Mouse (Mus musculus) hindbrain, embryonic 11.5 days (tissue): ENCODE measurements at regions not wholly inside any gene's neighbourhood (a gene's known extent, or its start where the extent isn't known, plus 50 kb on each side); places are given as distances from the start of the nearest gene placed in this dataset.

ENCODE experiments used
- ATAC-seq: fragments of 200-750 bp; cut with Nextera tagmentation; 2 replicates; pipeline ENCODE4 v1.8.0; 2017; ENCODE audit warnings: mild to moderate bottlenecking, moderate TSS enrichment, moderate library complexity; ENCODE audit not compliant: low FRiP score
- DNase-seq: peaks from one replicate; pipeline ENCODE4 v3.0.0-alpha.2; 2015; ENCODE audit warnings: low spot score
- H3K27ac ChIP-seq: fragments of 300-500 bp; sonication (generic); 2 replicates; pipeline ENCODE4 v1.5.1; 2014; ENCODE audit warnings: mild to moderate bottlenecking, low read depth, low read length
- H3K27me3 ChIP-seq: fragments of 300-500 bp; sonication (generic); 2 replicates; pipeline ENCODE4 v1.6.1; 2014; ENCODE audit warnings: mild to moderate bottlenecking, low read length, moderate library complexity, mixed read lengths; ENCODE audit not compliant: control insufficient read depth, insufficient read depth
- H3K36me3 ChIP-seq: fragments of 300-500 bp; sonication (generic); 2 replicates; pipeline ENCODE4 v1.6.1; 2014; ENCODE audit warnings: mild to moderate bottlenecking, low read length, moderate library complexity, mixed read lengths; ENCODE audit not compliant: control insufficient read depth, insufficient read depth
- H3K4me1 ChIP-seq: fragments of 300-500 bp; sonication (generic); replicated peaks from 2 replicates; pipeline ENCODE4 v1.6.1; 2014; ENCODE audit warnings: low read length, mixed read lengths; ENCODE audit not compliant: control insufficient read depth, insufficient read depth
- H3K4me2 ChIP-seq: fragments of 300-500 bp; sonication (generic); replicated peaks from 2 replicates; pipeline ENCODE4 v1.6.1; 2014; ENCODE audit warnings: mild to moderate bottlenecking, low read depth, low read length
- H3K4me3 ChIP-seq: fragments of 300-500 bp; sonication (generic); 2 replicates; pipeline ENCODE4 v1.5.1; 2014; ENCODE audit warnings: low read depth, low read length
- H3K9ac ChIP-seq: fragments of 300-500 bp; sonication (generic); 2 replicates; pipeline ENCODE4 v1.6.1; 2014; ENCODE audit warnings: low read depth, low read length
- H3K9me3 ChIP-seq: fragments of 300-500 bp; sonication (generic); 2 replicates; pipeline ENCODE4 v1.6.1; 2016; ENCODE audit warnings: low read length; ENCODE audit not compliant: control insufficient read depth
- WGBS: fragments of 180-500 bp; shearing (Covaris S2); extraction: QIAGEN DNeasy Blood & Tissue Kit; methylation state at CpG from one replicate; pipeline ENCODE4 v1.1.7; 2014; 5-methylcytosine and 5-hydroxymethylcytosine counted together

- Histone ChIP-seq H3K27me3 (no peaks in the 10 kb centered on the region), H3K4me2 (no peak overlapping the region), H3K9ac (no peak overlapping the region), H3K4me1 (no peaks in the 10 kb centered on the region), H3K36me3 (no peaks in the 10 kb centered on the region), H3K4me3 (no peak overlapping the region), H3K9me3 (no peaks in the 10 kb centered on the region), H3K27ac (no peak overlapping the region)
- WGBS, result 89% methylated on average over 1 of the region's 1 CpGs
- no peak for ATAC-seq
- no peak for DNase-seq
Measured at GRCm38 (mm10) chr1:185639486-185639885, 184.8 kb downstream of the Slc30a10 start.

DNA sequence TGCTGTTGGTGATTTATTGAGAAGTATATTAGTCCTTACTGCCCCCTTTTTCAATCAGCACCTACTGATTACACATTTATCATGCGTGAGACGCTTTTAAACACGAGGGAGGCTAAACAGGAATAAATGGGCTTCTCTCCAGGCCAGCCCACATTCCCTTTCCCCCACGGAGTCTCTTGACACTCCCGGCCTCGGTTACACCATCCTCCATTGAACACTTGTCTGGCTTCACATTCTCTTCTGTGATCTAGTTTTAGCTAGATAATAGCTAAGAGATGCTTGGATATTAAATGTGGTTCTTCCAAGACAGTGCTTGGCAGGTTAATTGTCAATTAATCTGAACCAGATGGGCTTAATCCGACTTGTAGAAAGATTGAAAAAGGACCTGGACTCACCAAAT is 189.4 kb downstream of the Slc30a10 start:
- Histone ChIP-seq H3K9ac (no peak overlapping the region), H3K9me3 (no peaks in the 10 kb centered on the region), H3K36me3 (no peaks in the 10 kb centered on the region), H3K27ac (no peak overlapping the region), H3K27me3 (no peaks in the 10 kb centered on the region), H3K4me3 (no peak overlapping the region), H3K4me1 (no peaks in the 10 kb centered on the region), H3K4me2 (no peak overlapping the region)
- WGBS, result 77% methylated on average over 7 of the region's 7 CpGs
- DNase-seq (no peak), ATAC-seq (no peak)

DNA sequence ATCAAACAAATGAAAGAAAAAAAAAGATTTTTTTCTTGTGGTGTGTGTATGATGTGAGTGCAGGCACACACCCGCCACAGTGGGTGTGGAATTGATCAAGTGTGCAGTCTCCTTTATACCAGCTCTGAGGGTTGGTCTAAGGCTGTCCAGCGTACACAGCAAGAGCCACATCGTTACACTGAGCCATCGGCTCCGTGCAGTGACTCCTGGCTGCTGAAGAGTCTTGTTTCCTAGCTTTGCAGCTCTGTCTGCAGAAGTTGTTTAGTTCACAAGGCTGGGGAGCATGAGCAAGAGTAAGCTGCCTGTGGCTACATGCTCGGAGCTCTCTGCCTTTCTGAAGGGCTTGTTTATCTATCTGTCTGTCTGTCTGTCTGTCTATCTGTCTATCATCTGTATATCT is 193.5 kb downstream of the Slc30a10 start:
- no peak overlapping the region for H3K4me3 ChIP-seq
- no peak for DNase-seq
- H3K27me3 ChIP-seq, result no peaks in the 10 kb centered on the region
- ATAC-seq, result no peak
- H3K4me1 ChIP-seq, result no peaks in the 10 kb centered on the region
- no peak overlapping the region for H3K9ac ChIP-seq
- WGBS, result 91% methylated on average over 6 of the region's 6 CpGs
- H3K36me3 ChIP-seq, result no peaks in the 10 kb centered on the region
- H3K4me2 ChIP-seq, result no peak overlapping the region
- H3K27ac ChIP-seq, result no peak overlapping the region
- H3K9me3 ChIP-seq, result no peaks in the 10 kb centered on the region

- no peak overlapping the region for H3K27ac ChIP-seq
- DNase-seq (no peak), ATAC-seq (no peak)
- WGBS, result 94% methylated on average over 4 of the region's 4 CpGs
- no peaks in the 10 kb centered on the region for H3K9me3 ChIP-seq
- H3K4me1 ChIP-seq, result no peaks in the 10 kb centered on the region
- H3K36me3 ChIP-seq, result no peaks in the 10 kb centered on the region
- no peak overlapping the region for H3K4me3 ChIP-seq
- H3K4me2 ChIP-seq, result no peak overlapping the region
- H3K27me3 ChIP-seq, result no peaks in the 10 kb centered on the region
- H3K9ac ChIP-seq, result no peak overlapping the region
Measured at GRCm38 (mm10) chr1:185648926-185649325, 194.3 kb downstream of the Slc30a10 start.

DNA sequence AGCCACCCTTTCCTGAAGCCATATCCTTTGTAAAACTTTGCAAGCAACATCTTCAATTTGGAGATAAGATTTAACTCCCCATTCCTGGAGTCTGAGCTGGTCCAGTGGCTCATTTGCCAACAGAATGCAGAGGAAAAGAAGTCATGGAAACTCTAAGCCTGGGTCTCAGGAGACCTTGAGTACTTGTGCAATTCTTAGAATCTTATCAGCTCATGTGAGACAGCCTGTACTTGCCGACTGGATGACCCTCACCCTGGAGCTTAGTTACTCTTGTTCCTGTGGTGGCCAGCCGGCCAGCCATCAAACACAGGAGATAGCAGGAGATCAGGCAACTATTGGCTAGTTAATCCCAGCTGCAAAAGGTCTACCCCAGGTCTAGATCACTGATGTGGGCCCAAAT is 196.3 kb downstream of the Slc30a10 start:
- ATAC-seq (no peak), DNase-seq (no peak)
- Histone ChIP-seq H3K9ac (no peak overlapping the region), H3K27ac (no peak overlapping the region), H3K4me1 (no peaks in the 10 kb centered on the region), H3K4me3 (no peak overlapping the region), H3K27me3 (no peaks in the 10 kb centered on the region), H3K4me2 (no peak overlapping the region), H3K36me3 (no peaks in the 10 kb centered on the region), H3K9me3 (no peaks in the 10 kb centered on the region)
- WGBS, result 81% methylated on average over 2 of the region's 2 CpGs

DNA sequence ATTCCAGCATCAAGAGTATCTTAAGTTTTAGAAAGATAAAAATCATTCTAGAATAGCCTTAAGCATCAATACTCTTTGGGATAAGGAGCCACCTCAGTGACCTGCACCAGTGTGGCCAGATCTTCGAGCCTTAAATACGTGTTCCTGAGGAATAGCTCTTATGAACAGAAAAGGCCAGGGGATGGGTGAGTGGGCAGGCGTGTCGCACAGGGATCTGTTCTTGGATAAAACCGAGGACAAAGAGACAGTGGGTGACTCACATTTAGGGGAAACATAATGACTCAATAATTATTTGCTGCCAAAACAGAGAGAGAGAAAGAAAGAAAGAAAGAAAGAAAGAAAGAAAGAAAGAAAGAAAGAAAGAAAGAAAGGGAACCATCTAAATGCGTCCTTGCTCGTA is 200.4 kb downstream of the Slc30a10 start:
- ATAC-seq, result no peak
- 85% methylated on average over 7 of the region's 7 CpGs for WGBS

DNA sequence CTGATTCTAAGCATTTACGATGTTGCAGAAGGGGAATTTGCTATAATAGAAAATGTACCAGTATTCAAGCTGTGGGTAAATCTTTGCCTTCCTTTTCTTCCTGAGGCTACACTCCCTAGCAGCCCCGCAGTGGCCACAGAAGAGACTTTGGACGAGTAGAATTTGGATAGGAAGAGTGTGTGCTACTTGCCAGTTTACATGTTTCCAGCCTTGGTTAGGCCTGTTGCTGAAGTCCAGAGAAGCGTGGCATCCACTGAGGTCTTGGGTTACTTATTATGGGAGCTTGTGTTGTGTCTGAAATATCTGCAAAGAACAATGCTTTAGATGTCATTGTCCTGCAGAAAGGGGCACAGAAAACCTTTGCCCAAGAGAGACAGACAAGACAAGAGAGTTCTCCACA is 200.8 kb downstream of the Slc30a10 start:
- 76% methylated on average over 4 of the region's 4 CpGs for WGBS
- Histone ChIP-seq H3K4me3 (no peak overlapping the region), H3K27ac (no peak overlapping the region), H3K4me2 (no peak overlapping the region), H3K4me1 (no peaks in the 10 kb centered on the region), H3K9me3 (no peaks in the 10 kb centered on the region), H3K36me3 (no peaks in the 10 kb centered on the region), H3K27me3 (no peaks in the 10 kb centered on the region), H3K9ac (no peak overlapping the region)
- ATAC-seq, result no peak
- no peak for DNase-seq

More for the DNA sequence above, 200.4 kb downstream of the Slc30a10 start:
- no peak overlapping the region for H3K4me2 ChIP-seq
- H3K9ac ChIP-seq, result no peak overlapping the region
- no peaks in the 10 kb centered on the region for H3K4me1 ChIP-seq
- no peak for DNase-seq
- no peaks in the 10 kb centered on the region for H3K9me3 ChIP-seq
- H3K27me3 ChIP-seq, result no peaks in the 10 kb centered on the region
- no peak overlapping the region for H3K27ac ChIP-seq
- H3K36me3 ChIP-seq, result no peaks in the 10 kb centered on the region
- no peak overlapping the region for H3K4me3 ChIP-seq

DNA sequence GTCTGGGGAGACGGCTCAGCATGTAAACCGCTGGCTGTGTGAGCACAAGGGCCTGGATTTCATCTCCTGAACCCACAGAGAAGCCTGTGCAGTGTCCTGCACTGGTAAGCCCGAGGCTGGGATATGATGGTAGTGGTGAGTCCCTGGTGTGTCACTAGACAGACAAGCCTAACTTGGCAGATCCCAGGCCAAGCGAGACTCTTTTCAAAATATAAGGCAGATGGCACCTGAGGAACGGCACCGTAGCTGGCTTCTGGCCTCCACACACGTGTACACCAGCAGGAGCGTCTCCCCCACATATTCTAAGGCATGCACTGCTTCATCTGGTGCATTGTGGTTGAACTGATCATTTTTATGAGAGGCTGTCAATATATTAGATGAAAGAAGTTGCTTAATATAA is 202.6 kb downstream of the Slc30a10 start:
- no peak overlapping the region for H3K4me2 ChIP-seq
- H3K4me1 ChIP-seq, result no peaks in the 10 kb centered on the region
- H3K36me3 ChIP-seq, result no peaks in the 10 kb centered on the region
- H3K27me3 ChIP-seq, result no peaks in the 10 kb centered on the region
- no peak overlapping the region for H3K4me3 ChIP-seq
- no peak overlapping the region for H3K9ac ChIP-seq
- ATAC-seq (no peak), DNase-seq (no peak)
- 90% methylated on average over 8 of the region's 8 CpGs for WGBS
- H3K9me3 ChIP-seq, result no peaks in the 10 kb centered on the region
- H3K27ac ChIP-seq, result no peak overlapping the region

DNA sequence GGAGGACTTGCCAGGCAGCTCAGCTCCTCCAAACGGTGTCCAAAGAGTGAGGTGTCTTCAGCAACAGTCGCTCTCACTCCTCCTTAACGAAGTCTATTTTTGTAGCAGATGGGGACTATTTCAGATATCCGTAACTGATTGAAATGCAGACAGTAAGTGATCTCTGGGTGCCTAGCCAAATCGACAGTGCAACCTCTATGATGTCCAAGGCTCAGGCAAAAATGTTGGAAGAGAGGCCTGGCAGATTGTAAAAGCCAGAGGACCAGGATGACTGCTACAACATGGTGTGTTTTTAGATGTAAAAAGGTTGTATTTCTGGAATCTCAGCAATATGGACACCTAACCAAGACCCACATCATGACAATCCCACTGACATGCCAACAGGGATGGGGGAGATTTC is 204.8 kb downstream of the Slc30a10 start:
- DNase-seq (no peak), ATAC-seq (no peak)
- Histone ChIP-seq H3K9ac (no peak overlapping the region), H3K4me3 (no peak overlapping the region), H3K4me2 (no peak overlapping the region), H3K27ac (no peak overlapping the region), H3K27me3 (no peaks in the 10 kb centered on the region), H3K36me3 (no peaks in the 10 kb centered on the region), H3K9me3 (no peaks in the 10 kb centered on the region), H3K4me1 (no peaks in the 10 kb centered on the region)
- WGBS, result 83% methylated on average over 5 of the region's 5 CpGs
